Mouse (Mus musculus) adrenal gland, postnatal 4 days (tissue): ENCODE measurements around the gene Mrps17. TPM values are rescaled to one million over a fixed set of nuclear protein-coding genes. Genes with fewer than 3 reads are reported as not detected.

ENCODE experiments used
- DNase-seq, 2 experiments: peaks; one replicate each; pipeline ENCODE4 v3.0.0; 2021 to 2022; ENCODE audit warnings: low spot score in 2 of 2, mixed read lengths in 2 of 2
- total RNA-seq, 2 experiments: library from RNA; stranded (reverse); gene quantifications; 2 replicates each; pipeline ENCODE4 v1.2.3; 2021

The Mrps17 gene
- total RNA-seq, 2 experiments from 2014 or later: 95.6 to 111 TPM

DNA sequence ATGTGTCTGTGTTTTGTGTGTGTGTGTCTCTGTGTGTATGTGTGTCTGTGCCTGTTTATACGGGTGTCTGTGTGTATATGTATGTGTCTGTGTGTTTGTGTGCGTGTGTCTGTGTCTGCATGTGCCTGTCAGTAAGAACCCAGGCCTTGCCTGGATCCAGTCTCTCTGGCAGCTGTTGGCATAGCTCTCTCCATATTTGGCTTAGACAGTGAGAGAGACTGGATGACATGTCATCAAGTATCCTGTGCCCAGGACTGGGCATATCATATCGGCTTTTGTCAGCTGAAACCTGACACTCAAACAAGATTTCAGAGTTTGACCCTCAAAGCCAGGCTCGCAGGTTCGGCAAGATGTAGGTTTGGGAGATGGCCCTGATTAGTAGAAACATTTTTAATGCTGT, 15.7 kb downstream of the Mrps17 start:
- DNase-seq: no peak

DNA sequence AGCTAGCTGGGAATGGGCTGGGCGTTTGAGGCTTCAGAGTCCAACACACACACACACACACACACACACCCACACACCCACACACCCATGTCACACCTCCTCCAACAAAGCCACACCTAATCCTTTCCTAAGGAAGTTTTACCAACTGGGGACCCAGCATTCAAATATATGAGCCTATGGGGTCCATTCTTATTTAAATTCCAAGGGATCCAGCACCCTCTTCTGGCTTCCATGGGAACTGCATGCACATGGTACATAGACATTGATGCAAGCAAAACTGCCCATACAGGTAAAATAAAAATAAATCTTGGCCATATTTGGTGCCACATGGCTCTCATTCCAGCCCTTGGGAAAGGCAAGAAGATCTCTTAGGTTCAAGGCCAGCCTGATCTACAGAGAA, 25.7 kb downstream of the Mrps17 start:
- DNase-seq: no peak

DNA sequence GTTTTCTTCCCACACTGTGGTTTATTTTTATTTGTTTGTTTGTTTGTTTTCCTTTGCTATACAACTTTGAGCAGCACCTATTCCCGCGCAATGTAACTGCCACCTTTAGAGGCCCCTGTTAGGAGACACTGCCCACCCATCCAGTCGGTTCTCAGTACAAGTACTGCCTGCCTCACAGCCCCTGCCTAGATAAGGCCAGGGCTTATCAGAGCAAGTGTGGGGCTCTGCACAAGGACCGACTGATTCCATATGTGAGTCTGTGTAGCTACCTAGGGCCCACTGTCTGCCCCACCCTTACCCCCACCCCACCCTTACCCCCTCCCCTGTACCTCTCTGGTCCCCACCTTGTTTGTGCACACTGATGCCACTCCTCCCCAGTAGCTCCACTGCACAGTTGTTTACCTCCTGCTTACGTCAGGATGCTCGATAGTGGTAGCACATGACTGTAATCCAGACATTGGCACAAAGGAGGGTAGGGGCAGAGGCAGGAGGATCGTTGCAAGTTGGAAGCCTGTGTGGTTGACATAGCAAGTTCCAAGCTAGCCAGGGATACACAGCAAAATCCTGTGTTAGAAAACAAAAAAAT, 27.7 kb downstream of the Mrps17 start:
- no peak for DNase-seq

DNA sequence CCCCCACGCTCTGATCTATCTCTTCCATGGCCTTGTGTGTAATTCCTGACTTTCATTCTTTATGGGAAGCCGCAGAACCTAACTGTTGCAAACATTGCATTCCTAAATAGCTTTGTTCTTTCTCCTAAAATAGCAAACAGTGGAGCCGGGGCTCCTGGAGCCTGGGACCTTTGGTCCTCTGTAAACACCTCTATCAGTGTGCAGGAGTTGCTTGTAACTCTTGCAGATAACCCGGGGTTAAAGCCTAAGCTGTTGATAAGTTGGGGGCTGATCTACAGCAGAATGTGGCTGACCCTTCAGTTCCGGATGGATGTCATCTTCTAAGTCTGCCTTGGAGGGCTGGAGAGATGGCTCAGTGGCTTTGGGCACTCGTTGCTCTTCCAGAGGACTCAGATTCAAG, 28.8 kb downstream of the Mrps17 start:
- DNase-seq: no peak

DNA sequence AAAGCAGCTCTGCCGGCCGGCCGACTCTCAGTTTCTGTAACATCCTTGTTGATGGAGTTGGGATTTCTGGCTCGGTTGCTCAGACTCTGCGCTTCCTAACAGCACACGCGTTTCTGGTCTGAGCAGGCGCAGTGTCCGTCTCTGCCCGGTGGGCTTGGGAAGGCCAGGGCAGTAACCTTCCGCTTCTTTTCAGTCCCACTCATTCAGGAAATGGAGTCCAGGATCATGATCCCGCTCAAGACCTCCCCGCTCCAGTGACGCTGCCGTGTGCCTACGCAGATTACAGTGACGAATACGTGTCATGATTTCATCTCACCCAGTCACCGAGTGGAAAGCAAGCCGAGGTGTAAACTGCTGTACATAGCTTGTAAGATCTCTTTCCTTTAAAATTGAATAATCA, 41.6 kb downstream of the Mrps17 start:
- DNase-seq: no peak

DNA sequence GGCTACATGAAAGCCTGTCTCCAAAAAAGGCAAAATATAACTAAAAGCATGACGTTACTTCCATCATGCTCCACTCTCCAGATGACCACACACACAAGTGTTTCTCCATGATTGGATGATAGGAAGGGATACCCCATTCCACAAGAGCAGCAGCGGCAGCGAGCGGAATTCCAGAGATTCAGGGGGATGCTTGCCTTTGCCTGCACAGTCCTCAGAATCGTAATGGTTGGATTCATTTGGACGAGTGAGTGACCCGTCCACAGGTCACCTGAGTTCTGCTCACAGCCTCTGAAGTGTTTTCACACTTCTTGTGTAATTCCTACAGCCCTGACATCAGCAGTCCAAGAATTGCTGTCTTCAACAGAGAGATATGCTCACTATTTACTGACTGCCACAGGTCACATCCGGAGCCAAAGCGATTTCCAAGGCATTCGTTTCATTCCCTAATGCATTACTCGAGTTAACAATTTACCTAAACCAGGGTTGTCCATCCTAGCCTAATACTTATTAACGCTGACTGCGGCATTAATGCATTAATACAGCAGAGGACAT, 44.7 kb downstream of the Mrps17 start:
- DNase-seq: no peak

DNA sequence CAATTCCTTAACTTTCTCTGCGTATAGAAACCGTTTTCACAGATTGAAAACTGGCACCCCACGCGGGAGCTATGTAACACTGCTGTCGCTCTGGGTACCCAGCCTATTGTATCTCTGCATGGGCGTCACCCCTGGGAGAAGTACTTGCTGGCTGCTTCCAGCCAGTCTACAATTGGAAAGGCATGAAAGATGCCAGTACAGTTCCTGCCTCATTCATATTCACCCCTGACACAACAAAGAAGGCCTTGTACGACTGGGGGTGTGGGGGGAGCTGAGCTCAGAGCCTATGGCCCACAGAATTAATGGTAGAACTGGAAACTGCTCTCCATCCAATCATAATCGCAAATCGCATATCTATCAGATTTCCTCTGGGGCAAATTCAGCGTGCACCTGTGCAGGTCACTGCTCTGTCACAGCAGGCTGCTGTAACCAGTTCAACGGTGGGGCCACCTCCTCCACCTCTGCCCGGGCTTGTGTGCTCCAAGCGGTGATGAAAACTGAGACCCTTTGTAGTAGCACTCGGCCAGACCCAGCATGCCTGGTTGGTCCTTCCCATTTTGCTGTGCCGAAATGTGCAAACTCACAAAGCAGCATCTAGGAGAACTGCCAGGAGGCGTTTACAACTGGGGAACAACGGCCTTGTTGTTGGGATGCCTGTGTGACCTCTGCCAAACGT, 46.7 kb downstream of the Mrps17 start:
- DNase-seq: no peak

DNA sequence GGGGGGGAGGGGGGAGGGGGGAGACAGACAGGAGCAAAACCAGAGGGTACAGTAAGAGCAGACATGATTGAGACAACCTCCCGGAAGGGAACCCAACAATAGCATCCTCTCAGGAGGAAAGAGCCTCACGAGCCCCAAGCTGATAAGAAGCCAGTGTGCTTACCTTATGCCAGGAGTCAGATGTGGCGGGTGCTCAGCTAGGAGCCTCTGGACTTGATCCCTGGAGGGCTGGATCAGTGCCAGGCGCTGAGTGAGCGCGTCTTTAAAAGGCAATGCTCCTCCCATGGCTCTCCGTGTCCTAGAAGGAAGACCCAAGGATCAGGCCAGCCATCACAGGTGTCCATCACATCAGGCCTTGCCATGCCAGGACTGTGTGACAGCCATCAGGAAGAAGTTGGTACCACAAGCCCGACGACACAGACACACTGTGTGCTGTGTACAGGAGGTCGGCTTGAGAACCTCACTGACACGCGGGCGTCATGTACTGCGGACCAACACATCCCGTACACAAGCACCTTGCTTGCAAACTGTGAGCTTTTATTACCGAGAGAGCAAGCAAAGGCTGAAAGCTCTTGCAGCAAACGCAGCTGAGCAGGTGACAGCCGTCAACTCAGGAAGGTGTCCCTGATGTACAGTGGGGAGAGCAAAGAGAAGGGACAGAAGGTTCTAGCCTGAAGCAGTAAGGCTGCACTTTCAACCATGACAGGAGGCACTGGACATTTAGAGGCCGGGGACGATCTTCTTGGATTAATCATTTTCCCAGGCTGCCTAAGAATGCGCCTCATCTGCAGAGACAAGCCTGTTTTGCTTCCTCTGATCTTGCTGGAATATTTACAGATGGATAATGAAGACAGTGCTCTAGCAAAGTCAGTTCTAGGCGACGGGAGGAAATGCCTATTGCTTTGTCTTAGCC, 55.4 kb downstream of the Mrps17 start:
- DNase-seq: no peak

Other genes starting within 250 kb of the Mrps17 start
- gene Sfswap, start 214.3 kb upstream of the Mrps17 start, total RNA-seq: 10 to 100 TPM; 96.7 to 97.2 TPM
- 1 to 10 TPM; 1.5 to 1.9 TPM for gene Mmp17, start 131.3 kb upstream of the Mrps17 start, total RNA-seq
- gene Zfp11, start 45.4 kb upstream of the Mrps17 start, total RNA-seq: 1 to 10 TPM; 5.9 to 6.0 TPM
- gene Sept14, start 7.0 kb upstream of the Mrps17 start, total RNA-seq: not detected
- 100 to 1,000 TPM; 142 to 143 TPM for gene Nipsnap2, start 9.6 kb downstream of the Mrps17 start, total RNA-seq
- 10 to 100 TPM; 24.4 to 25.9 TPM for gene Psph, start 72.0 kb downstream of the Mrps17 start, total RNA-seq
- 10 to 100 TPM; 55.9 to 57.4 TPM for gene Sumf2, start 131.5 kb downstream of the Mrps17 start, total RNA-seq
- gene Chchd2, start 172.0 kb downstream of the Mrps17 start, total RNA-seq: 100 to 1,000 TPM; 579 to 625 TPM
- gene Zbed5, start 180.2 kb downstream of the Mrps17 start, total RNA-seq: 1 to 10 TPM; 2.9 to 3.1 TPM
- 1 to 10 TPM; 3.7 to 4.2 TPM for gene Phkg1, start 183.1 kb downstream of the Mrps17 start, total RNA-seq
- gene Nupr1l, start 193.0 kb downstream of the Mrps17 start, total RNA-seq: 1 to 10 TPM; 4.8 to 5.5 TPM
- 10 to 100 TPM; 28.0 to 31.6 TPM for gene Vkorc1l1, start 226.5 kb downstream of the Mrps17 start, total RNA-seq